Mouse (Mus musculus): ENCODE measurements around the gene Emc6.

Emc6 gene

GRCm38 (mm10) chr11:73176186-73176585 is 651 bp downstream of the Emc6 start:
- DNase-seq (ENCODE audit: low spot score in 2 of 2), result no peak

GRCm38 (mm10) chr11:73175612-73176011 is 1.2 kb downstream of the Emc6 start:
- peak; percentile 35 to 60 for DNase-seq (ENCODE audit: low spot score in 2 of 2)

GRCm38 (mm10) chr11:73172186-73172585 is 4.7 kb downstream of the Emc6 start:
- DNase-seq (ENCODE audit: low spot score in 2 of 2), result peak in 1 of 2 experiments; percentile 62

GRCm38 (mm10) chr11:73169231-73169630 is 7.6 kb downstream of the Emc6 start:
- peak in 1 of 2 experiments; percentile 51 for DNase-seq (ENCODE audit: low spot score in 2 of 2)

GRCm38 (mm10) chr11:73168576-73168975 is 8.3 kb downstream of the Emc6 start:
- no peak for DNase-seq (ENCODE audit: low spot score in 2 of 2)

- no peak for DNase-seq (ENCODE audit: low spot score in 2 of 2)
Measured at GRCm38 (mm10) chr11:73168071-73168470, 8.8 kb downstream of the Emc6 start.

GRCm38 (mm10) chr11:73162284-73162683 is 14.6 kb downstream of the Emc6 start:
- no peak for DNase-seq (ENCODE audit: low spot score in 2 of 2)

- no peak for DNase-seq (ENCODE audit: low spot score in 2 of 2)
Measured at GRCm38 (mm10) chr11:73161616-73162015, 15.2 kb downstream of the Emc6 start.

GRCm38 (mm10) chr11:73160811-73161200 is 16.0 kb downstream of the Emc6 start:
- DNase-seq (ENCODE audit: low spot score in 2 of 2), result no peak

- DNase-seq (ENCODE audit: low spot score in 2 of 2), result no peak
Measured at GRCm38 (mm10) chr11:73159957-73160810, 16.7 kb downstream of the Emc6 start, which contains the start of gene P2rx5. Gene P2rx5, plus strand, starts transcription at chr11:73160421.

GRCm38 (mm10) chr11:73155071-73155470 is 21.8 kb downstream of the Emc6 start:
- DNase-seq (ENCODE audit: low spot score in 2 of 2), result no peak

GRCm38 (mm10) chr11:73148209-73148608 is 28.6 kb downstream of the Emc6 start:
- DNase-seq (ENCODE audit: low spot score in 2 of 2), result no peak

- no peak for DNase-seq (ENCODE audit: low spot score in 2 of 2)
Measured at GRCm38 (mm10) chr11:73146975-73147365, 29.9 kb downstream of the Emc6 start.

GRCm38 (mm10) chr11:73146026-73146974 is 30.5 kb downstream of the Emc6 start:
- no peak for DNase-seq (ENCODE audit: low spot score in 2 of 2)

GRCm38 (mm10) chr11:73144261-73144681 is 32.6 kb downstream of the Emc6 start:
- DNase-seq (ENCODE audit: low spot score in 2 of 2), result peak in 1 of 2 experiments; percentile 12

GRCm38 (mm10) chr11:73137591-73138501 is 39.0 kb downstream of the Emc6 start, which contains the start of gene Haspin:
Gene Haspin, minus strand, starts transcription at chr11:73138294.
- peak; percentile 87 to 90 for DNase-seq (ENCODE audit: low spot score in 2 of 2)

- DNase-seq (ENCODE audit: low spot score in 2 of 2), result no peak
Measured at GRCm38 (mm10) chr11:73137116-73137515, 39.7 kb downstream of the Emc6 start.

GRCm38 (mm10) chr11:73136587-73136986 is 40.2 kb downstream of the Emc6 start:
- no peak for DNase-seq (ENCODE audit: low spot score in 2 of 2)

- DNase-seq (ENCODE audit: low spot score in 2 of 2), result no peak
Measured at GRCm38 (mm10) chr11:73134222-73134621, 42.6 kb downstream of the Emc6 start.

- no peak for DNase-seq (ENCODE audit: low spot score in 2 of 2)
Measured at GRCm38 (mm10) chr11:73132999-73133398, 43.8 kb downstream of the Emc6 start.

- no peak for DNase-seq (ENCODE audit: low spot score in 2 of 2)
Measured at GRCm38 (mm10) chr11:73131020-73131419, 45.8 kb downstream of the Emc6 start.

Data from urinary bladder, postnatal 36 days (tissue).